Mouse (Mus musculus): ENCODE measurements at regions not wholly inside any gene's neighbourhood (a gene's known extent, or its start where the extent isn't known, plus 50 kb on each side); places are given as distances from the start of the nearest gene placed in this dataset.

- Histone ChIP-seq H3K9me3 (ENCODE audit: control insufficient read depth, low read length) (no peaks in the 10 kb centered on the region), H3K9ac (ENCODE audit: low read depth, low read length) (no peak overlapping the region), H3K27ac (ENCODE audit: low read depth, low read length) (no peak overlapping the region), H3K27me3 (replicated peaks; ENCODE audit: control insufficient read depth, insufficient read depth, low read length) (no peaks in the 10 kb centered on the region), H3K4me1 (replicated peaks; ENCODE audit: control insufficient read depth, insufficient read depth, low read length) (no peaks in the 10 kb centered on the region), H3K4me3 (ENCODE audit: low read depth, low read length) (no peak overlapping the region), H3K36me3 (ENCODE audit: control insufficient read depth, insufficient read depth, low read length) (no peaks in the 10 kb centered on the region), H3K4me2 (no peak overlapping the region)
- ATAC-seq (replicated peaks; ENCODE audit: low FRiP score) (no peak), DNase-seq (ENCODE audit: low spot score) (no peak)
- WGBS: 84% methylated on average over 15 of the region's 15 CpGs
Observed at GRCm38 (mm10) chr7:68814823-68815666, 66.0 kb upstream of the Arrdc4 start.

DNA sequence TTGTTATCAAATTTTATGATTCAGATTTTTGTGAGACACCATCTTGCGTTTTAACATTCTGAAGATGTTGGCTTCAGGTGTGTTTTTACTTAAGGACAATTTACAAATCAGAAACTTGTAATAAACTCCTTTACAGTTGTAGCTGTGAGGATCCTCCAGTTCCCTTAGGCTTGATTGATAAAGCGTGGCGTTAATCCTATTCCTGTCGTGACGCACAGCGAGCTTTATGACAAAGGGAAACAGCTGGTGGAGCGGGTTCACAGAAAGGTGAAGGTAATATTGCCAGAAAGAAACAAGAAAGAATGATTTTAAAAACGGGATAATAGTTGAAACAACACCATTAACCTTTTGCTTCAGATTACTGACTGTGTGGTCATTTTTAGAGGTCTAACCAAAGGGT is 60.7 kb upstream of the Arrdc4 start:
- Histone ChIP-seq H3K4me1 (replicated peaks; ENCODE audit: control insufficient read depth, insufficient read depth, low read length) (no peaks in the 10 kb centered on the region), H3K9ac (ENCODE audit: low read depth, low read length) (no peak overlapping the region), H3K27ac (ENCODE audit: low read depth, low read length) (no peak overlapping the region), H3K4me2 (no peak overlapping the region), H3K9me3 (ENCODE audit: control insufficient read depth, low read length) (no peaks in the 10 kb centered on the region), H3K36me3 (ENCODE audit: control insufficient read depth, insufficient read depth, low read length) (no peaks in the 10 kb centered on the region), H3K27me3 (replicated peaks; ENCODE audit: control insufficient read depth, insufficient read depth, low read length) (no peaks in the 10 kb centered on the region), H3K4me3 (ENCODE audit: low read depth, low read length) (no peak overlapping the region)
- ATAC-seq (replicated peaks; ENCODE audit: low FRiP score) (no peak), DNase-seq (ENCODE audit: low spot score) (no peak)
- 64% methylated on average over 8 of the region's 8 CpGs for WGBS

Data from liver, embryonic 11.5 days (tissue).